In the genomic region with DNA sequence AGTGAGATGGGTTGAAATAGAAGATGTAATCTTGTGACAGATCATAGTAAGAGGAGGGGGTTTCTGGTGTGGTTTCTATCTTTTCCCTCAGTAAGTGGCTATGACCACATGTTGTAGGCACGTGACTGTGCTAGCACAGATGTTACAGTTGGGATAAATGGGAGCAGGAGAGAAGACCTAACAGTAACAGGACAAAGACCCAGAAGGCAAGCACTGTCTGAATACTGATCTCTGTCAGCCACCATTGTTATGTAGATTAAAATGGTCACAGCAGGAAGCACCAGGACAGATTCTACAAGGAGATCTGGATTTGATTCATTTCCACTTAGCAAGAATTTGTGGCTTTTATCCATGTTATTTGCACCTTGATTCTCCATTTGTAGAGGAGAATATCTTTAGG, we compare ENCODE assay signal across 22 mouse cellular contexts. TPM values are rescaled to one million over a fixed set of nuclear protein-coding genes. Genes with fewer than 3 reads are reported as not detected.
A peak's percentile ranks its signal among the peaks of the same experiment; 100 is the strongest.
DNase-seq lines count a peak whose midpoint lies in the region; ATAC-seq lines count a peak whose summit lies in the region.
"Had no signal": no experiment of that assay in that cellular context is flagged by ENCODE, and none has a peak within 500 bp of the region (broad histone marks: within the 10 kb centered on the region; RNA-seq: fewer than 3 reads in every experiment).

No protein-coding gene starts in this region.

- no peak for DNase-seq in forebrain, embryonic 14.5 days (ENCODE audit: low spot score)
- DNase-seq in neural tube, embryonic 11.5 days (ENCODE audit: low spot score) = peak; percentile 24
- DNase-seq in neural tube, embryonic 10.5 days (ENCODE audit: extremely low spot score, low spot score) = no peak
- peak; percentile 18 for DNase-seq in WW6 (ENCODE audit: low read depth, low spot score)
- DNase-seq in frontal cortex, adult 2 months (ENCODE audit: extremely low spot score in 1 of 2, low spot score in 1 of 2) = no peak
- DNase-seq: adrenal gland, adult 2 months; cerebellum, adult 11-12 months; cerebellum, postnatal 10 days; gastrocnemius, postnatal 36 days; kidney, adult 11 months; kidney, postnatal 4 days; lung, adult 18-20 months; lung, postnatal 10 days; right cerebral cortex, postnatal 14 days had no signal

- no peak overlapping the region for H3K9ac ChIP-seq in forebrain, embryonic 12.5 days
- no peak overlapping the region for H3K9ac ChIP-seq in forebrain, embryonic 14.5 days (ENCODE audit: low read length)
- no peak overlapping the region for H3K9ac ChIP-seq in neural tube, embryonic 11.5 days (ENCODE audit: low read length)
- H3K9ac ChIP-seq in liver, embryonic 12.5 days = no peak overlapping the region
- H3K9ac ChIP-seq: embryonic facial prominence, embryonic 15.5 days; kidney, embryonic 15.5 days; limb, embryonic 12.5 days; midbrain, embryonic 13.5 days had no signal

- WGBS in forebrain, embryonic 12.5 days = 9% methylated on average over 1 of the region's 1 CpGs
- 9% methylated on average over 1 of the region's 1 CpGs for WGBS in forebrain, embryonic 14.5 days
- WGBS in neural tube, embryonic 11.5 days = 22% methylated on average over 1 of the region's 1 CpGs
- 32% methylated on average over 1 of the region's 1 CpGs for WGBS in liver, embryonic 12.5 days (ENCODE audit: insufficient replicate concordance)

- 0 out of 2 replicates have a peak, but pooled peaks have one; percentile 55 for ATAC-seq in forebrain, embryonic 12.5 days (ENCODE audit: low FRiP score)
- ATAC-seq in forebrain, embryonic 14.5 days = no peak
- peak; percentile 72; the same call in 1 of the 2 replicates for ATAC-seq in neural tube, embryonic 11.5 days (ENCODE audit: insufficient read depth, low FRiP score, low TSS enrichment)
- ATAC-seq in liver, embryonic 12.5 days = no peak
- ATAC-seq: midbrain, embryonic 13.5 days had no signal

- no peaks in the 10 kb centered on the region for H3K36me3 ChIP-seq in forebrain, embryonic 12.5 days (replicated peaks)
- H3K36me3 ChIP-seq in forebrain, embryonic 14.5 days (ENCODE audit: control insufficient read depth, insufficient read depth, low read length) = no peaks in the 10 kb centered on the region
- H3K36me3 ChIP-seq in neural tube, embryonic 11.5 days (ENCODE audit: control insufficient read depth, insufficient read depth, low read length) = no peaks in the 10 kb centered on the region
- no peaks in the 10 kb centered on the region for H3K36me3 ChIP-seq in liver, embryonic 12.5 days
- H3K36me3 ChIP-seq: embryonic facial prominence, embryonic 15.5 days; kidney, embryonic 15.5 days; limb, embryonic 12.5 days; midbrain, embryonic 13.5 days had no signal

- no peaks in the 10 kb centered on the region for H3K9me3 ChIP-seq in forebrain, embryonic 12.5 days
- H3K9me3 ChIP-seq in forebrain, embryonic 14.5 days (replicated peaks; ENCODE audit: control insufficient read depth, low read length) = no peaks in the 10 kb centered on the region
- H3K9me3 ChIP-seq in neural tube, embryonic 11.5 days (ENCODE audit: control insufficient read depth, low read length) = no peaks in the 10 kb centered on the region
- no peaks in the 10 kb centered on the region for H3K9me3 ChIP-seq in liver, embryonic 12.5 days (replicated peaks)
- H3K9me3 ChIP-seq: embryonic facial prominence, embryonic 15.5 days; kidney, embryonic 15.5 days; limb, embryonic 12.5 days; midbrain, embryonic 13.5 days had no signal

- H3K4me3 ChIP-seq in forebrain, embryonic 12.5 days (replicated peaks) = no peak overlapping the region
- H3K4me3 ChIP-seq in forebrain, embryonic 14.5 days (ENCODE audit: low read depth, low read length) = no peak overlapping the region
- H3K4me3 ChIP-seq in neural tube, embryonic 11.5 days (ENCODE audit: low read depth, low read length) = no peak overlapping the region
- H3K4me3 ChIP-seq in liver, embryonic 12.5 days = no peak overlapping the region
- H3K4me3 ChIP-seq: embryonic facial prominence, embryonic 15.5 days; kidney, embryonic 15.5 days; limb, embryonic 12.5 days; midbrain, embryonic 13.5 days had no signal

- peaks cover 6% of the 10 kb centered on the region for H3K4me1 ChIP-seq in forebrain, embryonic 12.5 days
- H3K4me1 ChIP-seq in forebrain, embryonic 14.5 days (ENCODE audit: control insufficient read depth, insufficient read depth, low read length) = no peaks in the 10 kb centered on the region
- H3K4me1 ChIP-seq in neural tube, embryonic 11.5 days (ENCODE audit: control insufficient read depth, insufficient read depth, low read length) = no peaks in the 10 kb centered on the region
- H3K4me1 ChIP-seq in liver, embryonic 12.5 days = no peaks in the 10 kb centered on the region
- H3K4me1 ChIP-seq: embryonic facial prominence, embryonic 15.5 days; kidney, embryonic 15.5 days; limb, embryonic 12.5 days had no signal

- H3K4me2 ChIP-seq in forebrain, embryonic 12.5 days = no peak overlapping the region
- no peak overlapping the region for H3K4me2 ChIP-seq in forebrain, embryonic 14.5 days (ENCODE audit: low read length)
- no peak overlapping the region for H3K4me2 ChIP-seq in neural tube, embryonic 11.5 days (ENCODE audit: low read depth)
- H3K4me2 ChIP-seq in liver, embryonic 12.5 days = no peak overlapping the region
- H3K4me2 ChIP-seq: embryonic facial prominence, embryonic 15.5 days; kidney, embryonic 15.5 days; limb, embryonic 12.5 days; liver, embryonic 11.5 days; midbrain, embryonic 13.5 days had no signal

- no peak overlapping the region for H3K27ac ChIP-seq in forebrain, embryonic 12.5 days
- no peak overlapping the region for H3K27ac ChIP-seq in forebrain, embryonic 14.5 days (ENCODE audit: low read depth, low read length)
- no peak overlapping the region for H3K27ac ChIP-seq in neural tube, embryonic 11.5 days (ENCODE audit: low read depth, low read length)
- no peak overlapping the region for H3K27ac ChIP-seq in liver, embryonic 12.5 days
- H3K27ac ChIP-seq: embryonic facial prominence, embryonic 15.5 days; kidney, embryonic 15.5 days; limb, embryonic 12.5 days; midbrain, embryonic 13.5 days had no signal

- H3K27me3 ChIP-seq in forebrain, embryonic 12.5 days = no peaks in the 10 kb centered on the region
- no peaks in the 10 kb centered on the region for H3K27me3 ChIP-seq in forebrain, embryonic 14.5 days (replicated peaks; ENCODE audit: control insufficient read depth, insufficient read depth, low read length)
- H3K27me3 ChIP-seq in neural tube, embryonic 11.5 days (ENCODE audit: control insufficient read depth, insufficient read depth, low read length) = no peaks in the 10 kb centered on the region
- no peaks in the 10 kb centered on the region for H3K27me3 ChIP-seq in liver, embryonic 12.5 days (replicated peaks)
- H3K27me3 ChIP-seq: CH12.LX; embryonic facial prominence, embryonic 15.5 days; kidney, embryonic 15.5 days; limb, embryonic 12.5 days; midbrain, embryonic 13.5 days had no signal

RNA-seq across cellular contexts. Expression of a gene that starts 55.8 kb away (rescaled TPM):
- polyA plus RNA-seq in forebrain, embryonic 12.5 days (2016; fragmentation: Nextera tagmentation; extraction: Ambion mirVana) = 19.1 and 19.8 TPM in 2 replicates
- polyA plus RNA-seq in forebrain, embryonic 14.5 days (2014; fragmentation: Nextera tagmentation; extraction: Ambion mirVana) = 15.7 and 19.0 TPM in 2 replicates
- 27.9 and 28.1 TPM in 2 replicates for polyA plus RNA-seq in neural tube, embryonic 11.5 days (2014; fragmentation: Nextera tagmentation; extraction: Ambion mirVana)
- polyA plus RNA-seq in liver, embryonic 12.5 days (2016; fragmentation: Nextera tagmentation; extraction: Ambion mirVana) = 5.9 and 6.6 TPM in 2 replicates
- 29.8 and 33.4 TPM in 2 replicates for polyA plus RNA-seq in frontal cortex, adult 2 months (2012; rRNA removed)

Comparison
In these comparisons a context has a peak if more than half of its experiments do, and no peak if none do; other contexts are left out.
1. ATAC-seq: peak in forebrain, embryonic 12.5 days (single experiment) and neural tube, embryonic 11.5 days (single experiment); none in forebrain, embryonic 14.5 days (single experiment) and liver, embryonic 12.5 days (single experiment).
2. DNase-seq: peak in neural tube, embryonic 11.5 days (single experiment) and WW6 (single experiment); none in forebrain, embryonic 14.5 days (single experiment), neural tube, embryonic 10.5 days (single experiment) and frontal cortex, adult 2 months (0 of 2).